Mouse (Mus musculus) central nervous system, embryonic 18 days (tissue): Measurements from ENCODE around the gene Vmn2r84. TPM values are rescaled to one million over a fixed set of nuclear protein-coding genes. Genes with fewer than 3 reads are reported as not detected.

Experiments used
- polyA plus RNA-seq: library from polyadenylated mRNA; depleted of rRNA; stranded (reverse); fragments of >200 nt; gene quantifications from 2 replicates; pipeline ENCODE4 v1.2.3, GENCODE M21; 2012; rRNA removed

Vmn2r84 gene
- 0.14 and 0.16 TPM in 2 replicates for polyA plus RNA-seq

GRCm38 (mm10) chr10:130394232-130394631 lies at the start of gene Vmn2r84:
TSS of gene Vmn2r84 (minus strand) at chr10:130394332.

GRCm38 (mm10) chr10:130429603-130430002 lies 35.5 kb upstream of the Vmn2r84 start, which contains the start of gene Vmn2r85:
TSS of gene Vmn2r85 (minus strand) at chr10:130429703.

Other genes starting within 250 kb of the Vmn2r84 start
- not detected in 2 replicates for gene Olfr825, start 227.6 kb downstream of the Vmn2r84 start, polyA plus RNA-seq
- gene Olfr826, start 210.1 kb downstream of the Vmn2r84 start, polyA plus RNA-seq: not detected in 2 replicates
- gene Olfr827, start 179.9 kb downstream of the Vmn2r84 start, polyA plus RNA-seq: not detected in 2 replicates
- gene Neurod4, start 114.1 kb downstream of the Vmn2r84 start, polyA plus RNA-seq: 0.52 and 1.3 TPM in 2 replicates
- gene Tespa1, start 71.5 kb downstream of the Vmn2r84 start, polyA plus RNA-seq: 0.05 and 0.13 TPM in 2 replicates
- gene Vmn2r85, start 35.4 kb upstream of the Vmn2r84 start, polyA plus RNA-seq: 0.10 and 0.13 TPM in 2 replicates
- 0.13 and 0.14 TPM in 2 replicates for gene Vmn2r86, start 61.7 kb upstream of the Vmn2r84 start, polyA plus RNA-seq
- gene Vmn2r87, start 103.1 kb upstream of the Vmn2r84 start, polyA plus RNA-seq: 0.80 and 0.92 TPM in 2 replicates